Mouse (Mus musculus) kidney, embryonic 16.5 days (tissue): ENCODE measurements at regions not wholly inside any gene's neighbourhood (a gene's known extent, or its start where the extent isn't known, plus 50 kb on each side); places are given as distances from the start of the nearest gene placed in this dataset.

Experiments
- ATAC-seq: fragments of 200-750 bp; cut with Nextera tagmentation; 2 replicates; pipeline ENCODE4 v1.8.0; 2017; ENCODE audit warnings: moderate TSS enrichment; ENCODE audit not compliant: low FRiP score, low TSS enrichment
- H3K27ac ChIP-seq: fragments of 300-500 bp; sonication (generic); 2 replicates; pipeline ENCODE4 v1.5.1; 2014; ENCODE audit warnings: low read length
- H3K27me3 ChIP-seq: fragments of 300-500 bp; sonication (generic); 2 replicates; pipeline ENCODE4 v1.6.1; 2014; ENCODE audit warnings: low read length, control low read depth, mixed read lengths; ENCODE audit not compliant: insufficient read depth
- H3K36me3 ChIP-seq: fragments of 300-500 bp; sonication (generic); 2 replicates; pipeline ENCODE4 v1.6.1; 2014; ENCODE audit warnings: low read length, control low read depth, mixed read lengths; ENCODE audit not compliant: insufficient read depth
- H3K4me1 ChIP-seq: fragments of 300-500 bp; sonication (generic); 2 replicates; pipeline ENCODE4 v1.6.1; 2014; ENCODE audit warnings: low read length, control low read depth, mixed read lengths; ENCODE audit not compliant: insufficient read depth
- H3K4me2 ChIP-seq: fragments of 300-500 bp; sonication (generic); replicated peaks from 2 replicates; pipeline ENCODE4 v1.6.1; 2014; ENCODE audit warnings: low read depth, low read length
- H3K4me3 ChIP-seq: fragments of 300-500 bp; sonication (generic); 2 replicates; pipeline ENCODE4 v1.5.1; 2014; ENCODE audit warnings: mild to moderate bottlenecking, low read length
- H3K9ac ChIP-seq: fragments of 300-500 bp; sonication (generic); replicated peaks from 2 replicates; pipeline ENCODE4 v1.6.1; 2014; ENCODE audit warnings: low read length
- H3K9me3 ChIP-seq: fragments of 300-500 bp; sonication (generic); 2 replicates; pipeline ENCODE4 v1.6.1; 2016; ENCODE audit warnings: low read length, control low read depth
- WGBS: fragments of 180-500 bp; shearing (Covaris S2); extraction: QIAGEN DNeasy Blood & Tissue Kit; methylation state at CpG from one replicate; pipeline ENCODE4 v1.1.7; 2014; 5-methylcytosine and 5-hydroxymethylcytosine counted together

DNA sequence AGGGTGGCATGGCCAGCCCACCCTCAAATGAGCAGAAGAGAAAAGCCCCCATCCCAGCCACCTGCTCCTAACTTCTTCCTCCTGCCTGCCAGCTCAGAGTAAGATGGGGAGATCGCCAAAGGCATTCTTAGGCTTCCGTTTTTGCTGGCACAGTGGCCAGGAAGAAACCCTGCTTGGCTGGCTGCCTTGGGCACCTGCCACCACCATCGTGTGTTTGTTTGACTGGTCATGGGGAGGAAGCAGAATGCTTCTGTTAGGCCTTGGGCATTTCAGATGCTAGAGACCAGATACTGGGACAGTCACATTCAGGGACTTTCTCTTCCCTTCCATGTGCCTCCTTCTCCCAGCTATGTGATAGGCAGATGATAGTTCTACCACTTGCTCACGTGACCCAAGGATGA, 1283.7 kb upstream of the A1bg start:
- Histone ChIP-seq H3K4me2 (no peak overlapping the region), H3K4me1 (peaks cover 13% of the 10 kb centered on the region), H3K4me3 (no peak overlapping the region), H3K27me3 (no peaks in the 10 kb centered on the region), H3K9ac (no peak overlapping the region), H3K9me3 (peaks cover 5% of the 10 kb centered on the region; the same call in 1 of the 2 replicates), H3K36me3 (peaks cover 4% of the 10 kb centered on the region; the same call in 1 of the 2 replicates), H3K27ac (no peak overlapping the region)
- WGBS: 85% methylated on average over 4 of the region's 4 CpGs
- ATAC-seq: no peak

DNA sequence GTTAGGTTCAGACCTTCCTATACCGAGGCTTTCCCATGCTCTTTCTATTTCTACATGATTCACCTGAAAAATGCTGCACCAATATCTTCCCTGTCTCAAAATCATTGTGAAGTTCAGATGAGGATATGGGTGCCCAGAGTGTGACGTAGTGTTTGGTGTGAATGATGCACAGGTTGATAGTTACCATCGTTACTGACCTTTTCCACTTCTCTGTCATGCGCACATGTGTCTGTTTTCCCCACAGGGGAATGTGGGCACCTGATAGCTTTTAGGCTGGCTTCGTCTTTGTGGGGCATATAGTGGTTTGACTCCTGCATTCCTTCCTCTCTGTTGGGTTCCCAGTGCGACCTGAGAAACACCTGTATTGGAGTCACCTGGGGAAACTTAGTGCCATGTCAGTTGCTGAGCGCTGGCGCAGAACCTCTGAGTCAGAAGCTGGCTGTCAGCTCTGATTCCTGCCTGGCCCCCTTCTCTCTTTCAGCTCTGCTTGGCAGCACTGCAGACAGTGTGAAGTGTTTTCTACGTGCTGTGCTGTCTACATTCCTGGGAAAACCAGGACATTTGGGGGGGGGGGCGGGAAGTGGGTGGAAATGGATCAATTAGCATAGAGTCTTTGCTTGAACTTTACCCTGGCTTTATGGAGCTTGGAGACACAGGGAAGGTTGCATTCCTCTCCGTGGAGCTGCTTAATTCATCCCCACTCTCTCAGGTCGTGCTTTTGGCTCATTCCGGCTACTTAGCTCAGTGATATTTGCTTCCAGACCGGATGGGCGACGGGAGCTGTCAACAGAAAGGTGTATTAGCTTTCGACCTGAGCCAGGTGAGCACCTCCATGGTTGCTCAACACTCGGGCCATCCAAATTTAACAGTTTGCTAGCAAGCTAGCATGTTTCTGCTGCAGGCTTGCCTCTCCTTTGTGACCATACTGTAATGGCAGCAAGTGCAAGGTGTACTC, 1281.4 kb upstream of the A1bg start:
- peak overlapping the region; percentile 61 for H3K27ac ChIP-seq
- peaks cover 13% of the 10 kb centered on the region for H3K4me1 ChIP-seq
- H3K27me3 ChIP-seq: no peaks in the 10 kb centered on the region
- peaks cover 4% of the 10 kb centered on the region; the same call in 1 of the 2 replicates for H3K36me3 ChIP-seq
- H3K9ac ChIP-seq: no peak overlapping the region; the same call in 1 of the 2 replicates
- H3K9me3 ChIP-seq: peaks cover 5% of the 10 kb centered on the region; the same call in 1 of the 2 replicates
- 40% methylated on average over 18 of the region's 18 CpGs for WGBS
- H3K4me2 ChIP-seq: no peak overlapping the region
- peak; percentile 92 for ATAC-seq
- no peak overlapping the region for H3K4me3 ChIP-seq

DNA sequence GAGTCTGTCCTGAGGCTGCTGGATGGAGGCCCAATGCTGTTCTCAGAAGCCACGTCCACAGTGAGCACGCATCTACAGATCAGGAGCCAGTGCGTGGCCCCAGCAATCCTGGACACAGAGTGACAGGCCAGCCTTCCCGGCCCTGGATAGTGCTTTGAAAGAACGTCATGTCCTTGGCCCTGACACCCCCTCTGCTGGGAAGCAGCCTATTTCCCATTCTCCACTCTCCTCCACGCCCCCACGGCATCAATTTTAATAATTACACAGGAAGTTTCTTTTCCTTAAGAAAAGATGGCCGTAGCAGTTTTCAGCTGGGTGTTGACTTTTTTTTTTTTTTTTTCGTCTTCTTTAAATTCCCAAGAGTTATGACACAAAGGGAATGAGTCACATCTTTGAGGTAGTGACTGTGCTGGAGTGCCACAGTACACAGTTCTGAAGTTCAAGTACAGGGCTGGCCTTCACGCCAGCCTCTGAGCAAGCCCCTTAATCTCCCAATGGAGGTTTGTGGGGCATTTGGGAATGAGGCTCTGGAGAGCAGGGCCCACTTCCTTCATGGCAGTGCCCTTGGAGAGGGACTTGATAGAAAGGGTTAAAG, 1280.1 kb upstream of the A1bg start:
- no peaks in the 10 kb centered on the region for H3K27me3 ChIP-seq
- H3K9ac ChIP-seq: no peak overlapping the region
- peaks cover 5% of the 10 kb centered on the region; the same call in 1 of the 2 replicates for H3K9me3 ChIP-seq
- peaks cover 4% of the 10 kb centered on the region; the same call in 1 of the 2 replicates for H3K36me3 ChIP-seq
- ATAC-seq: no peak
- H3K4me3 ChIP-seq: no peak overlapping the region
- H3K27ac ChIP-seq: no peak overlapping the region
- no peak overlapping the region for H3K4me2 ChIP-seq
- WGBS: 61% methylated on average over 10 of the region's 10 CpGs
- peaks cover 13% of the 10 kb centered on the region for H3K4me1 ChIP-seq

DNA sequence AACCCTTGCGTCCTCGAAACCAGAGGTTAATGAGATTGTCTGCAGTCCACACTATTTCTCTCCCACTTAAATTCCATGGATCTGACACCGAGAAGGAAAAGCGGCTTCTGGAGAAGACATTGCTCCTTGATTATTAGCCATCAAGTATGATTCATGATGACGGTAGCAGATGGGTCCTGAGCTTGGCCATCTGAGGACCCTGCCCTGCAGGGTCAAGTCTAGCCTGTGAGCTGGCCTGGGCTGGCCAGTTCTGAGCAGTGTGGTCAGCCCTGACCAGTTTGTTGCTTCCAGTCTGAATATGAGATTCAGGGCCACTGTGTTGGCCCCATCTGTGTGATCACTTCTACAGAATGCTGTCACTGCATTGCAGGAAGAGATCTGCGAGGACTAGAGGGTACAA, 1275.9 kb upstream of the A1bg start:
- Histone ChIP-seq H3K27ac (no peak overlapping the region), H3K4me3 (no peak overlapping the region), H3K9me3 (peaks cover 5% of the 10 kb centered on the region; the same call in 1 of the 2 replicates), H3K27me3 (no peaks in the 10 kb centered on the region), H3K4me1 (peaks cover 7% of the 10 kb centered on the region; the same call in 1 of the 2 replicates), H3K9ac (no peak overlapping the region), H3K4me2 (no peak overlapping the region), H3K36me3 (peaks cover 4% of the 10 kb centered on the region; the same call in 1 of the 2 replicates)
- WGBS: 84% methylated on average over 6 of the region's 6 CpGs
- ATAC-seq: no peak

DNA sequence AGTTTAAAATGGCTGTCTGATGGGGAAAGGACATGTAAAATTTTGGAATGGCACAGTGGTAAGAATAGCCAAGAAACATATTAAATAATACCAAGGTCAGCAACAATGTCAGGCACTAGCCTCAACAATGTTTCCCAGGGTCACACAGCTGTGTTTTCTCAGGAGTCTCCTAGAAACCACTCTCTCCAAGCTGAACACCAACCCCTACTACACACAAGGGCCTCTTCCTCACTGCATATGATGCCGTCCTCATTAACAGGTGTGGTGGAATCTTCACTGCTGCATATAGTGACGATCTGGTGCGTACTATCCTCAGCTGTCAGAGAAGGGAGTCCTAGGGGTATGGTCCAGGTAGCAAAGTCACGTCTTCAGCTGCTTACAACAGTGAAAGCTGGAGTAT, 1275.4 kb upstream of the A1bg start:
- H3K36me3 ChIP-seq: peaks cover 4% of the 10 kb centered on the region; the same call in 1 of the 2 replicates
- no peak overlapping the region for H3K4me3 ChIP-seq
- 92% methylated on average over 4 of the region's 4 CpGs for WGBS
- no peak overlapping the region for H3K9ac ChIP-seq
- H3K27ac ChIP-seq: no peak overlapping the region
- H3K4me2 ChIP-seq: no peak overlapping the region
- peaks cover 5% of the 10 kb centered on the region; the same call in 1 of the 2 replicates for H3K9me3 ChIP-seq
- no peaks in the 10 kb centered on the region for H3K27me3 ChIP-seq
- H3K4me1 ChIP-seq: peaks cover 5% of the 10 kb centered on the region; the same call in 1 of the 2 replicates
- ATAC-seq: no peak

DNA sequence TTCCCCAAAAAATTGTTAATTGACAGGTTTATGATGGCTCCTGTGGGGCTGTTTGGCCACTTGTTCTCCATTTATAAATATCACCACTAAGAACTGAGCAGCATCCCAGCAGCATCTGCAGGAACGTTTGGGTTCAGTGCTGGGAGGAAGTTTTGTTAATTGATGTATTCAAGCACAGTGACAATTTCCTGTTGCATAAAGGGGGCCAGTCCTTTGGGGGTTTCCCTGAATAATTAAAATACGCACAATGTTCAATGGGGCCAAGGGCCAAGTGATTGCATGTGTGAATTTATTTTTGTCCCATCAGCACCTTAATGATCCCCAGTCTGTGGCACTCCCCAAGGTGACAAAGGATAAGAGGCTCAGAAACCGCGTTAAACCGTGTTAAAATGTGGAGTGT, 1272.6 kb upstream of the A1bg start:
- 66% methylated on average over 5 of the region's 5 CpGs for WGBS
- H3K4me2 ChIP-seq: no peak overlapping the region
- H3K4me3 ChIP-seq: no peak overlapping the region
- no peaks in the 10 kb centered on the region for H3K9me3 ChIP-seq
- no peak for ATAC-seq
- H3K36me3 ChIP-seq: no peaks in the 10 kb centered on the region
- H3K27ac ChIP-seq: no peak overlapping the region
- no peaks in the 10 kb centered on the region for H3K27me3 ChIP-seq
- H3K4me1 ChIP-seq: no peaks in the 10 kb centered on the region
- H3K9ac ChIP-seq: no peak overlapping the region

DNA sequence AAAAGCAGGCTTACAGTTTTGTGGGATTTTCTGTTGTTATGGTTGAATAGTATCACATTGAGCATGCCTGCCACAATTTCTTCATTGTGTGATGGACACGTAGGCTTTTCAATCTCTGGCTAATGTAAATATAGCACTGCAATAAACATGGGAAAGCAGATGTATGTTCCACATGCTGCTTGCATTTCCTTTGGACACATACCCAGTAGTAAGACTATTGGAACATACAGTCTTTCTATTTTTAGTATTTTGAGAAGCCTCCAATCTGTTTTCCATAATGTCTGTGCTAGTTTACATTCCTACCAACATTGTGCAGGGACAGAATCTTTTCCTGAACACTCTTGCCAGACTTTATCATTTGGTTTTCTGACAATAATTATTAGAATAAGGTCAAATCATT, 1269.9 kb upstream of the A1bg start:
- Histone ChIP-seq H3K9ac (no peak overlapping the region), H3K4me1 (no peaks in the 10 kb centered on the region), H3K27ac (no peak overlapping the region), H3K36me3 (no peaks in the 10 kb centered on the region), H3K9me3 (no peaks in the 10 kb centered on the region), H3K4me2 (no peak overlapping the region), H3K4me3 (no peak overlapping the region), H3K27me3 (no peaks in the 10 kb centered on the region)
- WGBS: 90% methylated on average over 1 of the region's 1 CpGs
- ATAC-seq: no peak

DNA sequence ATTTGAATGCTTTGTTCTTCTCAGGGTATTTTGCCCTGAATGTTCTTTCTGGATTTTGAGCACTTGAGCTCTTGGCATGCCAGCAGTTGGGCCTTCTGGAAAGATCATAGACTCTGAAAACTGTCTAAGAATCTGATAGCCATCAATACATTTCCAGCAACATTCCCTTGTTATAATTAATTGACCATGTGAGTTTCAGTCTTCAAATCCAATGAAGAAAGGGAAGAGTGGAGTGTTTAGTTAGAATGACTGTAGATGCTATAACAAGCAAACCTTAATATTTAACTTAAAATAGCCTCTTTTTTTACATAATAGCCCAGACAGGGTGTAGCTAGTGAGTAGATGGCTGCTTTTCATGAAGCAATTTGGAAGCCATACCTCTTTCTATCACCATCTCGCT, 1268.8 kb upstream of the A1bg start:
- Histone ChIP-seq H3K4me2 (no peak overlapping the region), H3K4me1 (no peaks in the 10 kb centered on the region), H3K9me3 (no peaks in the 10 kb centered on the region), H3K27ac (no peak overlapping the region), H3K36me3 (no peaks in the 10 kb centered on the region), H3K27me3 (no peaks in the 10 kb centered on the region), H3K9ac (no peak overlapping the region), H3K4me3 (no peak overlapping the region)
- ATAC-seq: no peak
- WGBS: 97% methylated on average over 1 of the region's 1 CpGs

DNA sequence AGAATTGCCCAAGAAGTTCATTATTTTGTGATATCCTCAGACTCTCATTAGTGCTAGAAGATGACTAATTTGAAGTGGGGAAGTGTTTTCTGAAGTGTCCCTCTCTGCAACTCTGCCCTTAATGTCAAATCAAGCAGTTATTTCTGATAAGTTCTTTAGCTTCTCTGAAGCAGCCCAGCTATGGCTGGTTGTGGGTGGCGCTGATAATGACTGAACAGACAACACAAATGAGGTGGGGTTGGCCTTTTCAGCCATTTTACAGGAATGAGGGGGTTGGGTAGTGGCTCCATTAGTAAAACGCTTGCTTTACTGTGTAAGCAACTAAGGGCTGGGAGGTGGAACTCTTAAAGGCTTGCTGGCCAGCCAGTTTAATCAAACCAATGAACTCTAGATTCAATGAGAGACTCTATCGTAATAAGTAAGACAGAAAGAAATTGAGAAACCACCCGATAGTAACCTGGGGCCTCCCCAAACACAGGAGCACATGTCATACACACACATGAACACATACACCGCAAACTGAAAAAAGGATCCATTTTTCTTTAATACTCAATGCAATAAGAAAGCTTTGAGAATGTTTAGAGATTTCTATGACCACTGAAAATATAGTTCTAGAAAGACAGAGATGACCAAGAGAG, 1268.3 kb upstream of the A1bg start:
- H3K4me3 ChIP-seq: no peak overlapping the region
- WGBS: 89% methylated on average over 5 of the region's 5 CpGs
- H3K27me3 ChIP-seq: no peaks in the 10 kb centered on the region
- H3K9me3 ChIP-seq: no peaks in the 10 kb centered on the region
- no peak overlapping the region for H3K4me2 ChIP-seq
- H3K9ac ChIP-seq: no peak overlapping the region
- H3K36me3 ChIP-seq: no peaks in the 10 kb centered on the region
- no peak for ATAC-seq
- no peaks in the 10 kb centered on the region for H3K4me1 ChIP-seq
- no peak overlapping the region for H3K27ac ChIP-seq
